Mouse (Mus musculus) CH12F3 (cell line): ENCODE data around the gene Nceh1.

Experiments
- in situ Hi-C: fragments of 300-500 bp; cut with MboI; formaldehyde crosslinking; loops from 2 replicates; pipeline ENCODE4 v1.14.3; 2020; ENCODE audit warnings: low sequenced_read_pairs

The Nceh1 gene

DNA sequence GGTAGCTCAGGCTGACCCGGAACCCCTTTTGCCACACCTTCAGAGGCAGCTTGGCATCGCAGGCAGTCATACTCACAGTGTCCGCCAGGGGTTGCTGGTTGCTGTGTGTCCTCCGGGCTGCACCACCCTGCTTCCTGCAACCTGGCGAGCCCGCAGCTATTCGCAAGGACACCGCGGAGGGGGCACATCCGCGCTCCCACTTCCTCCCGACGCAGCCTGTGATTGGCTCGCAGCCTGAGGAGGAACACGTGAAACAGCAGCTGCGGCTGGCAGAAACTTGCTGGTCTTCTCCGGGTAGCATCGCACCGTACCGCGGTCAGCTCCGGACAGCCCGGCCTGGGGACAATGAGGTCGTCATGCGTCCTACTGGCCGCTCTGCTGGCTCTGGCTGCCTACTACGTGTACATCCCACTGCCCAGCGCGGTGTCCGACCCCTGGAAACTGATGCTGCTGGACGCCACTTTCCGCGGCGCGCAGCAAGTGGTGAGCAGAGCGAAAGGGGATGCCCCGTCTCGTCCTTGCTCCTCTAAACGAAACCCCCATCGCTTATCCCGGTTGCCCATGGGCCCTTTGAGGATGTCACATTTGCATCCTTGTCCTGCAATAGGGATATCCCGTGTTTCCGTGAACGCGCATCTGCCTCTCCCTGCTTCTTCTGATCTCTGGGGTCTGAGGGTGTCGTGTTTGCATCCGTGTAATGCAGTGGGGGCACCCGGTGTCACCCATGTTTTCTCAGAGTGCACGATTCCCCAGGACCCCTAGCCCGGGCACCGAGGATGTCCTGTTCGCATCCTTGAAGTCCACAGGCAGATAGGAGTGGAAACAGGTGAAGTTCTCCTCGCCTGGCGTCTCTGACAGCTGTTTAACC, at the start of gene Nceh1:
Gene Nceh1 (plus strand): TSS at position 233 of the 868 bp plus-strand sequence.
- in situ Hi-C loops, result no loop called here

DNA sequence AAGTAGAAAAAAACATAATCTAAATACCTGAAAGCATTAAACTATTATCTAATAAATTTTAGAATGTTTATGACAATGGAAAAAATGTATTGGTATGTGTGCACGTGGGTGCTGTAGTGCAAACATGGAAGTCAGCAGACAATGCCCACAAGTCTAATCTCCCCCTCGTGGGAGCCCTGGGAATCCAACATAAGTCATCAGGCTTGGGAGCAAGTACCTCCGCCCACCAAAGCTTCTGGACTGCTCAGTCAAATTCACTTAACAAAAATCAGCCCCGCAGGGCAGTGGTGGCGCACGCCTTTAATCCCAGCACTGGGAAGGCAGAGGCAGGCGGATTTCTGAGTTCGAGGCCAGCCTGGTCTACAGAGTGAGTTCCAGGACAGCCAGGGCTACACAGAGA, 42.7 kb upstream of the Nceh1 start:
- in situ Hi-C loops, result no loop called here

GRCm38 (mm10) chr3:27143570-27143969, 39.2 kb upstream of the Nceh1 start:
- in situ Hi-C loops, result no loop called here

DNA sequence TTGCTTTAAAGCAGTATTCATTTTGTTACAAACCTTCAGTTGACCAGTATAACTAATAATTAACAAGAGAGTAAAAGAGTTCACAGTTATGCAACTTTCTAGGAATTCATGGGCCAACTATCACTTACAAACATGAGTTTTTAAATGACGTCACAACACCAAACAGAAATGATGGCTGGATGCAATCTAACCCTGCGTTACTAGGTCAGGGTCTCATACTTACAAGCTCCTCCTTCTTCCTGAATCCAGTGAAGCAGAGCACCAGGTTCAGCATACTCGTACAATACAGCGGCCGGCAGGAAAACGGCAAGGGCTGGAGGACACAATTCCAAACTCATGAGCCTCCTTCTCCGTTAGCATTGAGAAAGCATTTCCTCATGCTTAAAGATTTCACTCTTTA, 37.0 kb upstream of the Nceh1 start:
- in situ Hi-C loops, result no loop called here

DNA sequence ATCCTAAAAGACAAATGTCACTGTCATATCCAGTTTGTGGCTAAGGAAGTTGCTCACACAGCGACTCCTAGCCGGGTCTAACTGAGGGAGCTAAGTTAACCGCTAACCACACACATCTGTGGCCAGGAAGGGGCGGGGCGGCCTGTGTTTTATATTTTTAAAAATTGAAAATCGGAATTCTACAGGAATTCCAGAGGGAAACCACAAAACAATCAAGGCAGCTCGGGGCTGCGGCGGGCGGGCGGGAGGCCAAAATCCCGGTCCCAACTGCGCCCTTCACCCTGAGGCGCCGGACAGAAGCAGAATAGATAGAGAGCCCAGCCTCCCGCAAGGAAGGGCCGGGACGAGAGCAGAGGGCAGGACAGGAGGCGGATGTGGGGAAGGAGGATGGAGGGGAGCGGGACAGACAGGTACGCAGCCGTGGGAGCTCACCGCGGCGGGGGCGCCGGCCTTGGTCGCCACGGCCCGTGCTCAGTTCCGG, 29.5 kb upstream of the Nceh1 start:
- in situ Hi-C loops, result no loop called here

GRCm38 (mm10) chr3:27153701-27154209, 29.0 kb upstream of the Nceh1 start, which contains the start of gene Ect2:
Gene Ect2, minus strand, starts transcription at chr3:27153878.
- in situ Hi-C loops, result no loop called here

- in situ Hi-C loops, result no loop called here
These were observed 28.5 kb upstream of the Nceh1 start for GRCm38 (mm10) chr3:27154280-27154679.

- in situ Hi-C loops, result no loop called here
These were observed 27.5 kb upstream of the Nceh1 start for GRCm38 (mm10) chr3:27155051-27155855.

- in situ Hi-C loops, result no loop called here
These were observed 26.7 kb upstream of the Nceh1 start for GRCm38 (mm10) chr3:27155856-27156593.

GRCm38 (mm10) chr3:27156594-27156949, 26.2 kb upstream of the Nceh1 start:
- in situ Hi-C loops, result no loop called here

DNA sequence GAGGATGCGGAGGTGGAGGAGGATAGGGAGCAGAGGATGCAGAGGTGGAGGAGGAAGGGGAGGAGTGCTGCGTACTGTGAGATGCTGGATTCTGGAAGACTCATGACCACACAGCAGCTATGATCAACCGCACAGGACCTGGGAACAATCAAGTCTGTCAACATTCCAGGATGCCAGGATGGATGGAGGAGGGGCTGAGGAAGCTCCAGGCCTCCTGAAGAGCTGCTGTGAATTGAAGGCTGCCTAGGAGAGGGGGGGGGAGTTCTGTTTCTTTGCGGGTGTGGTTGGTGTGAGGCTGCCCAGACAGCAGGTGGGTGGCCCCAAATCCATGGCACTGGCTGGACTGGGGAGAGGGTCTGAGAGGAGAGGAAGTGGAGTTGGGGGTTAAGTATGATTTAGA, 23.9 kb upstream of the Nceh1 start:
- in situ Hi-C loops, result no loop called here

DNA sequence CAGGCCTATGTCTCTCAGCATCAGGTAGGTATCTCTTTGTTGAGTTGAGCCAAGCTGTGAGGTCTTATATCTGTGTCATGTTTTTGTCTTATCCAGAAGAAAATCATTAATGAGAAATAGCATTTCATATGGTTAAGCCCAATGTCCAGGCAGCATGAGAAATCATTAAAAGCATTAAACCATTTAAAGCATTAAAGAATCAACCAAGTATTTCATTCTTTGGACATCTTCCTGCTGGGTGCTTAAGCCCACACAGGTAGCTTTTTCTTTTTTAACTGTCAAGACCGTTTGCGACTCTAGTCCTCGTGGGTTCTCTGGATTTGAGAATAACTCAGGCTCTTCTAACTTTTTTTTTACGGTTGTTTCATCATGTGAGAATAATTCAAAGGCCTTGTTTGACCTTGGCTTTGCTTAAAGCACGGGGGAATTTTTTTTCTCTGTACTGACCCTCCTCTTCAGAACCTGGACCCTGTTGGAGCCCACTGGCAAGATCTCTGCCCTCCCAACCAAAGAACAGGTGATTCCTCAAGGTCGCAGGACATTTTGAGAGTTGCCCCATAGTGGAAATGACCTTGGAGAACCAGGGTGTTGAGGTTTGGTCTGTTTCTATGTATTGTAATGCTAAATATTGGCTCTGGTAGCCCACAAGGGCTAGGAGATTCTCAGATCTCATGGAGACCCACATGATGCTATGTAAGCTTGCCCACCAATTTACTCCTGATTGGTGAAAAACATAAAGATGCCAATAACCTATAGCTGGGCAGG, 20.9 kb upstream of the Nceh1 start:
- in situ Hi-C loops, result no loop called here

- in situ Hi-C loops, result no loop called here
These were observed 20.4 kb upstream of the Nceh1 start for GRCm38 (mm10) chr3:27162410-27162804.

- in situ Hi-C loops, result no loop called here
These were observed 17.2 kb upstream of the Nceh1 start for GRCm38 (mm10) chr3:27165481-27166065.

DNA sequence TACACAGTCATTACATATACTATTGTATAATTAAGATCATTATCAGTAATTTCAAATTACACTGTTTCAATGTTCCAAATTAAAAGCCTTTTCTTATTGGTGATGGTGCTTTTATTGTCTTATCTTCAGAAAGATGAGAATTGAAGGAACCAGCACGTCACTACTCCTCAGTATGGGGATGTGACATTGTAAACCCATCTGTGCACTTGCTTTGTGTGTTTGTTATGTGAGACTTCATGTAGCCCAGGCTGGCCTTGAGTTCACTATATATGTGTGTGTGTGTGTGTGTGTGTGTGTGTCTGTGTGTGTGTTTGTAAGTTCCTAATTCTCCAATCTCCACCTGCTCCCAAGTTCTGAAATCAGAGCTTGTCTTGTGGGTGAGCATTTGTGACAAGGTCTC, 12.5 kb upstream of the Nceh1 start:
- in situ Hi-C loops, result no loop called here

GRCm38 (mm10) chr3:27179711-27180110, 3.1 kb upstream of the Nceh1 start:
- in situ Hi-C loops, result no loop called here

GRCm38 (mm10) chr3:27183601-27184175, 923 bp downstream of the Nceh1 start:
- in situ Hi-C loops, result no loop called here

DNA sequence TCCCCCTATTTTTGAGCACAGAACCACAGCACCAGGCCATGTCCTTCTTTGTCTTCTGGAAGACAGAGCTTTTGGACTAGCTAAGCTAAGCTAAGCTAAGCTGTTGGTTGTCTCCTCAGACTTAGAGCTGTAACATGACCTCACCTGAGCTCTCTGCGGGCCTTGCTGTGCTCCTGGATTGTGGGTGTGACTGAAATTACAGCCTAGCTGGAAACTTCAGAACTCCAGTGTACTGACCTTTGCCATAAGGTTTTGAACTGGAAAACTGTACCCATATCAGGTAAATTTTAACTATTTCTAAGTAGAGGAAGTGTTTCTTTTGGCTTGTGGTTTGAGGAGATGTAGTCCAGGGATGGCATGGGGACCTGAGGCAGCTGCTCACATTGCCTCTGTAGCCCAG, 5.6 kb downstream of the Nceh1 start:
- in situ Hi-C loops, result no loop called here
